Mouse (Mus musculus): ENCODE data around the gene Gm10912.
"Not testable (repeated sequence)": the region's sequence is repeated elsewhere in the genome, so short reads cannot be mapped to it uniquely, and the experiment has no call there.

Gene Gm10912

GRCm38 (mm10) chr2:104099231-104099585, 33.6 kb downstream of the Gm10912 start:
- Histone ChIP-seq H3K36me3 (ENCODE audit: insufficient read depth, low read length) (no peaks in the 10 kb centered on the region), H3K4me3 (replicated peaks; ENCODE audit: low read length) (no peak overlapping the region), H3K27me3 (ENCODE audit: insufficient read depth, low read length) (no peaks in the 10 kb centered on the region), H3K4me1 (replicated peaks; ENCODE audit: low read depth, low read length) (peaks cover 32% of the 10 kb centered on the region), H3K9me3 (ENCODE audit: low read length) (no peaks in the 10 kb centered on the region)
- TF ChIP-seq CTCF (conservative IDR thresholded peaks at IDR 0.05; ENCODE audit: low read length) (no peak), POU5F1 (IDR thresholded peaks at IDR 0.05; ENCODE audit: borderline replicate concordance, low read length) (no peak), NANOG (IDR thresholded peaks at IDR 0.05; ENCODE audit: borderline replicate concordance, low read length) (no peak)

GRCm38 (mm10) chr2:104099946-104100345, 34.3 kb downstream of the Gm10912 start:
- no peaks in the 10 kb centered on the region for H3K36me3 ChIP-seq (ENCODE audit: insufficient read depth, low read length)
- H3K4me1 ChIP-seq (replicated peaks; ENCODE audit: low read depth, low read length), result peaks cover 32% of the 10 kb centered on the region
- no peaks in the 10 kb centered on the region for H3K27me3 ChIP-seq (ENCODE audit: insufficient read depth, low read length)
- TF ChIP-seq POU5F1 (IDR thresholded peaks at IDR 0.05; ENCODE audit: borderline replicate concordance, low read length) (no peak), CTCF (conservative IDR thresholded peaks at IDR 0.05; ENCODE audit: low read length) (no peak), NANOG (IDR thresholded peaks at IDR 0.05; ENCODE audit: borderline replicate concordance, low read length) (no peak)
- H3K4me3 ChIP-seq (replicated peaks; ENCODE audit: low read length), result no peak overlapping the region
- no peaks in the 10 kb centered on the region for H3K9me3 ChIP-seq (ENCODE audit: low read length)

GRCm38 (mm10) chr2:104104800-104105199, 39.2 kb downstream of the Gm10912 start:
- Histone ChIP-seq H3K9me3 (ENCODE audit: low read length) (no peaks in the 10 kb centered on the region), H3K36me3 (ENCODE audit: insufficient read depth, low read length) (peaks cover 4% of the 10 kb centered on the region; the same call in 1 of the 2 replicates), H3K4me1 (replicated peaks; ENCODE audit: low read depth, low read length) (peaks cover 10% of the 10 kb centered on the region), H3K4me3 (replicated peaks; ENCODE audit: low read length) (no peak overlapping the region), H3K27me3 (ENCODE audit: insufficient read depth, low read length) (no peaks in the 10 kb centered on the region)
- TF ChIP-seq NANOG (IDR thresholded peaks at IDR 0.05; ENCODE audit: borderline replicate concordance, low read length), result no peak

- H3K36me3 ChIP-seq (ENCODE audit: insufficient read depth, low read length); H3K4me3 ChIP-seq (replicated peaks; ENCODE audit: low read length); H3K9me3 ChIP-seq (ENCODE audit: low read length); H3K27me3 ChIP-seq (ENCODE audit: insufficient read depth, low read length): not testable (repeated sequence)
- peaks cover 13% of the 10 kb centered on the region for H3K4me1 ChIP-seq (replicated peaks; ENCODE audit: low read depth, low read length)
Observed at GRCm38 (mm10) chr2:104109021-104109420, 43.4 kb downstream of the Gm10912 start.

GRCm38 (mm10) chr2:104109528-104109927, 43.9 kb downstream of the Gm10912 start:
- H3K9me3 ChIP-seq (ENCODE audit: low read length), result no peaks in the 10 kb centered on the region
- peaks cover 13% of the 10 kb centered on the region for H3K4me1 ChIP-seq (replicated peaks; ENCODE audit: low read depth, low read length)
- peaks cover 4% of the 10 kb centered on the region; the same call in 1 of the 2 replicates for H3K36me3 ChIP-seq (ENCODE audit: insufficient read depth, low read length)
- peak overlapping the region; percentile 11; the same call in 1 of the 2 replicates for H3K4me3 ChIP-seq (replicated peaks; ENCODE audit: low read length)
- no peaks in the 10 kb centered on the region for H3K27me3 ChIP-seq (ENCODE audit: insufficient read depth, low read length)
- TF ChIP-seq POU5F1 (IDR thresholded peaks at IDR 0.05; ENCODE audit: borderline replicate concordance, low read length) (no peak), NANOG (IDR thresholded peaks at IDR 0.05; ENCODE audit: borderline replicate concordance, low read length) (no peak), CTCF (conservative IDR thresholded peaks at IDR 0.05; ENCODE audit: low read length) (no peak)

- H3K4me1 ChIP-seq (replicated peaks; ENCODE audit: low read depth, low read length), result peaks cover 13% of the 10 kb centered on the region
Observed at GRCm38 (mm10) chr2:104110031-104110430, 44.4 kb downstream of the Gm10912 start.

GRCm38 (mm10) chr2:104111170-104111797, 45.7 kb downstream of the Gm10912 start:
- not testable (repeated sequence) for H3K4me3 ChIP-seq (replicated peaks; ENCODE audit: low read length); H3K36me3 ChIP-seq (ENCODE audit: insufficient read depth, low read length); H3K27me3 ChIP-seq (ENCODE audit: insufficient read depth, low read length); H3K9me3 ChIP-seq (ENCODE audit: low read length)
- H3K4me1 ChIP-seq (replicated peaks; ENCODE audit: low read depth, low read length), result peaks cover 13% of the 10 kb centered on the region

More at GRCm38 (mm10) chr2:104110031-104110430, 44.4 kb downstream of the Gm10912 start:
- no peaks in the 10 kb centered on the region for H3K27me3 ChIP-seq (ENCODE audit: insufficient read depth, low read length)
- no peak for TF ChIP-seq POU5F1 (IDR thresholded peaks at IDR 0.05; ENCODE audit: borderline replicate concordance, low read length)
- TF ChIP-seq CTCF (conservative IDR thresholded peaks at IDR 0.05; ENCODE audit: low read length), result no peak
- TF ChIP-seq NANOG (IDR thresholded peaks at IDR 0.05; ENCODE audit: borderline replicate concordance, low read length), result no peak
- no peaks in the 10 kb centered on the region for H3K9me3 ChIP-seq (ENCODE audit: low read length)
- peaks cover 4% of the 10 kb centered on the region; the same call in 1 of the 2 replicates for H3K36me3 ChIP-seq (ENCODE audit: insufficient read depth, low read length)
- H3K4me3 ChIP-seq (replicated peaks; ENCODE audit: low read length), result peak overlapping the region; percentile 11; the same call in 1 of the 2 replicates

GRCm38 (mm10) chr2:104113563-104113962, 47.9 kb downstream of the Gm10912 start:
- H3K36me3 ChIP-seq (ENCODE audit: insufficient read depth, low read length); H3K4me3 ChIP-seq (replicated peaks; ENCODE audit: low read length); H3K9me3 ChIP-seq (ENCODE audit: low read length); H3K27me3 ChIP-seq (ENCODE audit: insufficient read depth, low read length): not testable (repeated sequence)
- peaks cover 14% of the 10 kb centered on the region for H3K4me1 ChIP-seq (replicated peaks; ENCODE audit: low read depth, low read length)

GRCm38 (mm10) chr2:104114898-104115297, 49.3 kb downstream of the Gm10912 start:
- Histone ChIP-seq H3K4me3 (replicated peaks; ENCODE audit: low read length) (no peak overlapping the region), H3K9me3 (ENCODE audit: low read length) (0 out of 2 replicates have a peak, but pooled peaks cover 3% of the 10 kb centered on the region), H3K27me3 (ENCODE audit: insufficient read depth, low read length) (no peaks in the 10 kb centered on the region), H3K36me3 (ENCODE audit: insufficient read depth, low read length) (no peaks in the 10 kb centered on the region), H3K4me1 (replicated peaks; ENCODE audit: low read depth, low read length) (peaks cover 14% of the 10 kb centered on the region)
- no peak for TF ChIP-seq POU5F1 (IDR thresholded peaks at IDR 0.05; ENCODE audit: borderline replicate concordance, low read length)
- TF ChIP-seq NANOG (IDR thresholded peaks at IDR 0.05; ENCODE audit: borderline replicate concordance, low read length), result no peak
- TF ChIP-seq CTCF (conservative IDR thresholded peaks at IDR 0.05; ENCODE audit: low read length), result no peak

Data from E14TG2a.4 (cell line).